Comparison of ENCODE assay signal across 26 mouse cellular contexts in the genomic region with DNA sequence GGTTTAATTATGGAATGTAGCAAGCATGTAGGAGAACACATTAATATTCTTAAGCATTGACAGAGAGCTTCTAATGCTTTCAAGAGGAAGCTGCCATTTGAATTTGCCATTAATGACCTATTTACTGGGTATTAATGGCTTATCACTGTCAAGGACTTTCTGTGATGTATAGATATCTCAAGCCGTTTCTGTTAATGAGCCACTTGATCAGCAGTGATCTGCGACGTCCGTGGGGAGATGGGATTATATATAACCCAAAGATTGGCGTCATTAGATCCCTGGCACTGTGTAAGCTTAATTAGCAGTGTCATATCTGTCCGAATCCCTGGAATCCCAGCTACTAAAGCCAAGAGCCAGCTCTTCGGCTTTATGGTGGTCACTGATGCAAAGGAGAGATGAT.
A peak's percentile ranks its signal among the peaks of the same experiment; 100 is the strongest.
DNase-seq lines count a peak whose midpoint lies in the region; ATAC-seq lines count a peak whose summit lies in the region.
"Had no signal": no experiment of that assay in that cellular context is flagged by ENCODE, and none has a peak within 500 bp of the region (broad histone marks: within the 10 kb centered on the region; RNA-seq: fewer than 3 reads in every experiment).

No protein-coding gene starts in this region.

- H3K27ac ChIP-seq in embryonic facial prominence, embryonic 14.5 days (replicated peaks; ENCODE audit: low read depth, low read length), result no peak overlapping the region
- H3K27ac ChIP-seq in embryonic facial prominence, embryonic 10.5 days (replicated peaks), result no peak overlapping the region
- H3K27ac ChIP-seq in hindbrain, embryonic 13.5 days, result no peak overlapping the region
- no peak overlapping the region for H3K27ac ChIP-seq in hindbrain, embryonic 11.5 days (ENCODE audit: low read depth, low read length)
- peak overlapping the region; percentile 38; the same call in 1 of the 2 replicates for H3K27ac ChIP-seq in hindbrain, embryonic 14.5 days
- H3K27ac ChIP-seq: hindbrain, embryonic 15.5 days; limb, embryonic 12.5 days; liver, embryonic 12.5 days; stomach, embryonic 15.5 days had no signal

- H3K4me3 ChIP-seq in embryonic facial prominence, embryonic 14.5 days (ENCODE audit: low read depth, low read length), result no peak overlapping the region
- no peak overlapping the region for H3K4me3 ChIP-seq in embryonic facial prominence, embryonic 10.5 days
- H3K4me3 ChIP-seq in hindbrain, embryonic 13.5 days, result no peak overlapping the region
- H3K4me3 ChIP-seq in hindbrain, embryonic 11.5 days (ENCODE audit: low read depth, low read length), result no peak overlapping the region
- no peak overlapping the region for H3K4me3 ChIP-seq in hindbrain, embryonic 14.5 days (replicated peaks; ENCODE audit: low read length)
- H3K4me3 ChIP-seq: heart, embryonic 12.5 days; hindbrain, embryonic 15.5 days; limb, embryonic 12.5 days; liver, embryonic 12.5 days; stomach, embryonic 15.5 days had no signal

- DNase-seq in embryonic facial prominence, embryonic 14.5 days (ENCODE audit: low spot score), result no peak
- no peak for DNase-seq in embryonic facial prominence, embryonic 10.5 days (ENCODE audit: low spot score)
- DNase-seq in hindbrain, embryonic 11.5 days (ENCODE audit: low spot score), result no peak
- DNase-seq in hindbrain, embryonic 14.5 days (ENCODE audit: low spot score), result no peak
- peak; percentile 80 for DNase-seq in retina, postnatal 1 day
- no peak for DNase-seq in lung, postnatal 10 days
- DNase-seq: adrenal gland, adult 8-10 months; cerebellum, adult 18-20 months; cerebellum, postnatal 25 days; gastrocnemius, postnatal 25 days; heart, adult 18-20 months; heart, postnatal 10 days; kidney, adult 9 months; kidney, postnatal 14 days; layer of hippocampus, postnatal 36 days; lung, adult 18-20 months; right cerebral cortex, postnatal 4 days; thymus, postnatal 25 days had no signal

- H3K36me3 ChIP-seq in embryonic facial prominence, embryonic 14.5 days (ENCODE audit: control insufficient read depth, insufficient read depth, low read length), result no peaks in the 10 kb centered on the region
- H3K36me3 ChIP-seq in embryonic facial prominence, embryonic 10.5 days (replicated peaks), result no peaks in the 10 kb centered on the region
- no peaks in the 10 kb centered on the region for H3K36me3 ChIP-seq in hindbrain, embryonic 13.5 days
- no peaks in the 10 kb centered on the region for H3K36me3 ChIP-seq in hindbrain, embryonic 11.5 days (ENCODE audit: control insufficient read depth, insufficient read depth, low read length)
- no peaks in the 10 kb centered on the region for H3K36me3 ChIP-seq in hindbrain, embryonic 14.5 days (replicated peaks; ENCODE audit: control insufficient read depth, insufficient read depth)
- H3K36me3 ChIP-seq: heart, embryonic 12.5 days; hindbrain, embryonic 15.5 days; limb, embryonic 12.5 days; liver, embryonic 12.5 days; stomach, embryonic 15.5 days had no signal

- H3K4me2 ChIP-seq in embryonic facial prominence, embryonic 14.5 days (ENCODE audit: low read depth, low read length), result no peak overlapping the region
- H3K4me2 ChIP-seq in hindbrain, embryonic 13.5 days, result no peak overlapping the region
- H3K4me2 ChIP-seq in hindbrain, embryonic 11.5 days (replicated peaks; ENCODE audit: low read depth, low read length), result no peak overlapping the region
- H3K4me2 ChIP-seq in hindbrain, embryonic 14.5 days (replicated peaks), result no peak overlapping the region
- H3K4me2 ChIP-seq: heart, embryonic 12.5 days; hindbrain, embryonic 15.5 days; limb, embryonic 12.5 days; liver, embryonic 12.5 days; stomach, embryonic 15.5 days had no signal

- no peaks in the 10 kb centered on the region for H3K4me1 ChIP-seq in embryonic facial prominence, embryonic 14.5 days (ENCODE audit: control insufficient read depth, insufficient read depth, low read length)
- H3K4me1 ChIP-seq in embryonic facial prominence, embryonic 10.5 days, result no peaks in the 10 kb centered on the region
- H3K4me1 ChIP-seq in hindbrain, embryonic 13.5 days (replicated peaks), result peaks cover 14% of the 10 kb centered on the region
- no peaks in the 10 kb centered on the region for H3K4me1 ChIP-seq in hindbrain, embryonic 11.5 days (replicated peaks; ENCODE audit: control insufficient read depth, insufficient read depth, low read length)
- 0 out of 2 replicates have a peak, but pooled peaks cover 11% of the 10 kb centered on the region for H3K4me1 ChIP-seq in hindbrain, embryonic 14.5 days (replicated peaks; ENCODE audit: control insufficient read depth, insufficient read depth, low read length)
- H3K4me1 ChIP-seq: limb, embryonic 12.5 days; liver, embryonic 12.5 days; stomach, embryonic 15.5 days had no signal

- 72% methylated on average over 7 of the region's 7 CpGs for WGBS in embryonic facial prominence, embryonic 14.5 days
- WGBS in embryonic facial prominence, embryonic 10.5 days, result 76% methylated on average over 7 of the region's 7 CpGs
- WGBS in hindbrain, embryonic 13.5 days, result 56% methylated on average over 7 of the region's 7 CpGs
- WGBS in hindbrain, embryonic 11.5 days, result 75% methylated on average over 7 of the region's 7 CpGs
- 53% methylated on average over 7 of the region's 7 CpGs for WGBS in hindbrain, embryonic 14.5 days

- no peaks in the 10 kb centered on the region for H3K27me3 ChIP-seq in embryonic facial prominence, embryonic 14.5 days (replicated peaks; ENCODE audit: control insufficient read depth, insufficient read depth, low read length)
- H3K27me3 ChIP-seq in embryonic facial prominence, embryonic 10.5 days (replicated peaks; ENCODE audit: low read depth, poor library complexity, severe bottlenecking), result no peaks in the 10 kb centered on the region
- no peaks in the 10 kb centered on the region for H3K27me3 ChIP-seq in hindbrain, embryonic 13.5 days
- H3K27me3 ChIP-seq in hindbrain, embryonic 11.5 days (ENCODE audit: control insufficient read depth, insufficient read depth, low read length), result no peaks in the 10 kb centered on the region
- no peaks in the 10 kb centered on the region for H3K27me3 ChIP-seq in hindbrain, embryonic 14.5 days (ENCODE audit: control insufficient read depth, insufficient read depth, low read length)
- H3K27me3 ChIP-seq: heart, embryonic 12.5 days; hindbrain, embryonic 15.5 days; limb, embryonic 12.5 days; liver, embryonic 12.5 days; stomach, embryonic 15.5 days had no signal

- peak; percentile 33; the same call in 1 of the 2 replicates for ATAC-seq in embryonic facial prominence, embryonic 14.5 days (ENCODE audit: low read depth)
- peak; percentile 32; the same call in 1 of the 2 replicates for ATAC-seq in hindbrain, embryonic 13.5 days (ENCODE audit: low FRiP score)
- ATAC-seq in hindbrain, embryonic 11.5 days (ENCODE audit: low FRiP score), result no peak
- ATAC-seq in hindbrain, embryonic 14.5 days (ENCODE audit: low FRiP score), result no peak
- ATAC-seq: activated CD4-positive, CD25-positive, alpha-beta regulatory T cell, adult 4 months; intestine, embryonic 16.5 days; liver, embryonic 12.5 days had no signal

- H3K9me3 ChIP-seq in embryonic facial prominence, embryonic 14.5 days (ENCODE audit: control insufficient read depth, low read length), result no peaks in the 10 kb centered on the region
- no peaks in the 10 kb centered on the region for H3K9me3 ChIP-seq in embryonic facial prominence, embryonic 10.5 days
- H3K9me3 ChIP-seq in hindbrain, embryonic 13.5 days, result no peaks in the 10 kb centered on the region
- H3K9me3 ChIP-seq in hindbrain, embryonic 11.5 days (ENCODE audit: control insufficient read depth, low read length), result no peaks in the 10 kb centered on the region
- no peaks in the 10 kb centered on the region for H3K9me3 ChIP-seq in hindbrain, embryonic 14.5 days (ENCODE audit: control insufficient read depth, low read length)
- H3K9me3 ChIP-seq: heart, embryonic 12.5 days; hindbrain, embryonic 15.5 days; limb, embryonic 12.5 days; liver, embryonic 12.5 days; stomach, embryonic 15.5 days had no signal

- H3K9ac ChIP-seq in embryonic facial prominence, embryonic 14.5 days (ENCODE audit: low read depth, low read length), result no peak overlapping the region
- H3K9ac ChIP-seq in hindbrain, embryonic 13.5 days, result no peak overlapping the region
- no peak overlapping the region for H3K9ac ChIP-seq in hindbrain, embryonic 11.5 days (ENCODE audit: low read depth, low read length)
- H3K9ac ChIP-seq in hindbrain, embryonic 14.5 days, result no peak overlapping the region
- H3K9ac ChIP-seq: heart, embryonic 12.5 days; hindbrain, embryonic 15.5 days; limb, embryonic 12.5 days; liver, embryonic 12.5 days; stomach, embryonic 15.5 days had no signal

Comparison
In these comparisons a context has a peak if more than half of its experiments do, and no peak if none do; other contexts are left out.
1. ATAC-seq: peak in embryonic facial prominence, embryonic 14.5 days (single experiment) and hindbrain, embryonic 13.5 days (single experiment); none in hindbrain, embryonic 11.5 days (single experiment) and hindbrain, embryonic 14.5 days (single experiment).